Mouse (Mus musculus) spleen, postnatal 36 days (tissue): Measurements from ENCODE around the gene Ctsz.

Source experiments
- DNase-seq, 2 experiments: peaks; one replicate each; pipeline ENCODE4 v3.0.0; 2022; ENCODE audit warnings: low spot score in 2 of 2, mixed read lengths in 1 of 2

Ctsz gene

DNA sequence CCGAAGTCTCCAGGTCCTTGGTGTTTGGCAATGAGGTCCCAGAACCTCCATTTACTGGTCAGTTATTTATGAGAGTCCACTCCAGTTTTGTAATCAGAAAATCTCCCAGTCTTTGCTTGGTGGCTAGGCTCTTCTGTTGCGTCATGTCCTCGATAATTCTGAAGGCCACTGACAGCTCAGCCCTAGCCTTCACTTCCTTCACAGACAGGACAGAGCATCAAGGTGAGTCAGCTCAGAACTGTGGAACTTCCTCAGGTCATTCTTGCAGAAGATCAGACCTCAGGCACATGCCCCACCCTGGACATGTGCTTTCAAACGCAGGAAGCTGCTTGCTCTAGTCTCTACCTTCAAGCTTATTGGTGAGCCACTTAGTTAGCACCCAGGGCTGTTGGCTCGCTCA lies 45.5 kb downstream of the Ctsz start:
- no peak for DNase-seq

DNA sequence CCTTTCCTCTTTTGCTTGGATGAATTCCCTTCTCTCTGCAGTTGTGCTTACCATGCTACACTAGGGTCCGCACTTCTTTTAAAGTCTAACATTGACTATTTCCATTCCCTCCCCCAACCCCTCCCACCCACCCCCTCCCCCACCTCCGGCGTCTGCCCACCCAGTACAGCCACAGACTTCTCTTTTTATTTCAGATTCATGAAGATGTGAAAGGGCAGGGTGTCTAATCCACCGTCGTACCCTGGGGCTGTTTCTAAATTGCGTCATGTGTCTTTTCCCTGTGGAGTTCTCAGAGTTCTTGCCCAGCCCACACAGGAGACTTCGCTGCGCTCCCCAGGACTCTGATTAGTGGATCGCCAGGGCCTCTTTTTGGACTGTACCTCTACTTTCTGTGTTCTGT lies 46.3 kb downstream of the Ctsz start:
- no peak for DNase-seq

DNA sequence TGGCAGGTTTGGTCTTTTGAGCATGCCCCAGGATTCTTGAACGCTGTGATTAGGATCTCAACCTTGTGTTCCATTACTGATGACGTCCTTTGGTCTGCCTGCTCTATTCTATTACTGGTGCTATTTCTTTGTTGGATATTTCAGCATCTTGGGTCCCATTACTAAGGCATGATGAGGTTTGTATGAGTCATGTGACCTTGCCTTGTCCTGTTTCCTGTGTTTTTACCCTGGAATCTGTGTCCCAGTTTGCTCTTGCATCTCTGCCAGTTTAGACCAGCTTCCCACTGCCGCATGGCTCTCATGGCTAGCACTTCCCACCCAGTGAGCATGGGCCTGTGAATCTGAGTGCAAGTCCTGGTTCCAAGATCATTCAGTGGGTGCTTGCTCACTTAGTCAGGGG lies 46.9 kb downstream of the Ctsz start:
- DNase-seq, result no peak

DNA sequence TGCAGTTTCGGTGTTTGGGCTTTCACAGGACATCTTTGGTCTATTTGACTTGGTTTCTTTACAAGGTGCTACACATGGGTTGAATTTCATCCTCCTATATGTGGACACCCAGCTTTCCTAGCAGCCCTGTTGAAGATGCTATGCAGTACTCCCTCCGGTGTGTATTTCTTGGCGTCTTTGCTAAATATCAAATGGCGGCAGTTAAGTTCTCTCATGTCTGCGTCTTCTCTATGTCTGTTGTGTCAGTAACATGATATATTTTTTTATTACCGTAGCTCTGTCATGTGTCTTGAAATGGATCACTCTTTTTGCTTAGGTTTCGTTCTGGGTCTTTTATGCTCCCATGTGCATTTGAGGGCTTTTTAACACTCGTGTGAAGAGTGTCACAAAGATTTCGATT lies 57.8 kb downstream of the Ctsz start:
- no peak for DNase-seq
